Mouse (Mus musculus) adrenal gland, adult 8-10 months (tissue): ENCODE measurements around the gene Etv6. TPM values are rescaled to one million over a fixed set of nuclear protein-coding genes. Genes with fewer than 3 reads are reported as not detected.

Source experiments
- DNase-seq: peaks from one replicate; pipeline ENCODE4 v3.0.0; 2022
- total RNA-seq, 4 experiments: library from RNA; stranded (reverse); gene quantifications; 2 replicates each; pipeline ENCODE4 v1.2.4; 2022

The Etv6 gene
- total RNA-seq, 4 experiments from 2014 or later, result 40.4 to 49.6 (median 43.5) TPM

GRCm38 (mm10) chr6:134045092-134045868 is 9.8 kb downstream of the Etv6 start:
- DNase-seq, result no peak

- no peak for DNase-seq
These were observed 10.6 kb downstream of the Etv6 start for GRCm38 (mm10) chr6:134046136-134046535.

- DNase-seq, result no peak
These were observed 11.7 kb downstream of the Etv6 start for GRCm38 (mm10) chr6:134047249-134047648.

GRCm38 (mm10) chr6:134047974-134048373 is 12.5 kb downstream of the Etv6 start:
- DNase-seq, result no peak

- DNase-seq, result no peak
These were observed 13.5 kb downstream of the Etv6 start for GRCm38 (mm10) chr6:134048965-134049364.

GRCm38 (mm10) chr6:134050466-134050865 is 15.0 kb downstream of the Etv6 start:
- no peak for DNase-seq

- DNase-seq, result no peak
These were observed 16.4 kb downstream of the Etv6 start for GRCm38 (mm10) chr6:134051950-134052349.

GRCm38 (mm10) chr6:134053146-134053545 is 17.6 kb downstream of the Etv6 start:
- DNase-seq, result peak; percentile 46

- DNase-seq, result no peak
These were observed 18.1 kb downstream of the Etv6 start for GRCm38 (mm10) chr6:134053566-134053965.

GRCm38 (mm10) chr6:134055588-134055987 is 20.1 kb downstream of the Etv6 start:
- DNase-seq, result no peak

- DNase-seq, result no peak
These were observed 23.0 kb downstream of the Etv6 start for GRCm38 (mm10) chr6:134058451-134058850.

GRCm38 (mm10) chr6:134058886-134059551 is 23.5 kb downstream of the Etv6 start:
- DNase-seq, result no peak

GRCm38 (mm10) chr6:134059552-134059891 is 24.0 kb downstream of the Etv6 start:
- DNase-seq, result no peak

- DNase-seq, result no peak
These were observed 24.5 kb downstream of the Etv6 start for GRCm38 (mm10) chr6:134060036-134060435.

- DNase-seq, result no peak
These were observed 25.3 kb downstream of the Etv6 start for GRCm38 (mm10) chr6:134060811-134061210.

GRCm38 (mm10) chr6:134065018-134065725 is 29.7 kb downstream of the Etv6 start:
- no peak for DNase-seq

- DNase-seq, result no peak
These were observed 30.6 kb downstream of the Etv6 start for GRCm38 (mm10) chr6:134066112-134066511.

- no peak for DNase-seq
These were observed 31.5 kb downstream of the Etv6 start for GRCm38 (mm10) chr6:134066996-134067395.

GRCm38 (mm10) chr6:134067536-134067935 is 32.0 kb downstream of the Etv6 start:
- DNase-seq, result no peak

GRCm38 (mm10) chr6:134072439-134072838 is 36.9 kb downstream of the Etv6 start:
- DNase-seq, result no peak

- no peak for DNase-seq
These were observed 37.4 kb downstream of the Etv6 start for GRCm38 (mm10) chr6:134072906-134073305.

GRCm38 (mm10) chr6:134074353-134074752 is 38.9 kb downstream of the Etv6 start:
- DNase-seq, result no peak

- DNase-seq, result no peak
These were observed 39.5 kb downstream of the Etv6 start for GRCm38 (mm10) chr6:134075031-134075430.
